Mouse (Mus musculus) bone marrow macrophage, adult 2 months (primary cell): ENCODE results near the gene Nipal4.

Source experiments
- CTCF ChIP-seq: IDR thresholded peaks from 2 replicates; pipeline ENCODE4 v1.5.1; 2012; ENCODE audit warnings: low read depth, mild to moderate bottlenecking, low read length, moderate library complexity
- POLR2A ChIP-seq: IDR thresholded peaks from 2 replicates; pipeline ENCODE4 v1.6.1; 2012; ENCODE audit warnings: mild to moderate bottlenecking, low read depth, low read length, borderline replicate concordance

DNA sequence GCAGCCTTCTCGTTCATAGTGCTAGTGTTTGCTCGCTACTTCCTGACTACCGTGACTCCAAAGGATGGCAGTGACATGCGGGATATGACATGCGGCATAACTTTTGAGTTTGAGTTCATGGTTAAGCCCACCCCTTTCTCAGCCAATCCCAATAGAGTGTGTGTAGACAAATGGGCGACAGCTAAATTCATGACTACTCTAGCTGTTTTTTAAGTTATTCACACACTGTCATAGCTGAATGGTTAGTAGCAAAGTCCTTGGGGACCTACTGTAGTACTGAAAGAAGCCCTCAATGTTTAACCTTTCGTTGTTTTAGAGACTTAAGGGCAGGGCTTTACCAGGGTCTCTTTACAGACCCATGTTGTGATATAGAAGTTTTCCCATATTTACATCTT, 40.5 kb downstream of the Nipal4 start:
- TF ChIP-seq CTCF: no peak
- no peak for TF ChIP-seq POLR2A
